Mouse (Mus musculus): ENCODE results near the gene Capn2.

GRCm38 (mm10) chr1:182482991-182483909 is 34.2 kb downstream of the Capn2 start:
- TF ChIP-seq CTCF (IDR thresholded peaks at IDR 0.05; ENCODE audit: low read depth) (no peak), EP300 (IDR thresholded peaks at IDR 0.05; ENCODE audit: low read depth) (no peak)
